Mouse (Mus musculus) kidney, embryonic 15.5 days (tissue): Measurements from ENCODE around the gene Fam117b. TPM values are rescaled to one million over a fixed set of nuclear protein-coding genes. Genes with fewer than 3 reads are reported as not detected.

Experiments used
- ATAC-seq: fragments of 200-750 bp; cut with Nextera tagmentation; replicated peaks from 2 replicates; pipeline ENCODE4 v1.8.0; 2017; ENCODE audit warnings: moderate TSS enrichment; ENCODE audit not compliant: low FRiP score
- H3K27ac ChIP-seq: fragments of 300-500 bp; sonication (generic); 2 replicates; pipeline ENCODE4 v1.5.1; 2015; ENCODE audit warnings: mild to moderate bottlenecking, inconsistent platforms
- H3K27me3 ChIP-seq: fragments of 300-500 bp; sonication (generic); 2 replicates; pipeline ENCODE4 v1.6.1; 2015; ENCODE audit warnings: inconsistent platforms
- H3K36me3 ChIP-seq: fragments of 300-500 bp; sonication (generic); 2 replicates; pipeline ENCODE4 v1.6.1; 2015; ENCODE audit warnings: inconsistent platforms
- H3K4me1 ChIP-seq: fragments of 300-500 bp; sonication (generic); 2 replicates; pipeline ENCODE4 v1.6.1; 2015; ENCODE audit warnings: inconsistent platforms
- H3K4me2 ChIP-seq: fragments of 300-500 bp; sonication (generic); 2 replicates; pipeline ENCODE4 v1.6.1; 2015; ENCODE audit warnings: moderate library complexity, mild to moderate bottlenecking, inconsistent platforms
- H3K4me3 ChIP-seq: fragments of 300-500 bp; sonication (generic); replicated peaks from 2 replicates; pipeline ENCODE4 v1.5.1; 2015; ENCODE audit warnings: mild to moderate bottlenecking, inconsistent platforms
- H3K9ac ChIP-seq: fragments of 300-500 bp; sonication (generic); 2 replicates; pipeline ENCODE4 v1.6.1; 2015; ENCODE audit warnings: mild to moderate bottlenecking, inconsistent platforms
- H3K9me3 ChIP-seq: fragments of 300-500 bp; sonication (generic); replicated peaks from 2 replicates; pipeline ENCODE4 v1.6.1; 2016; ENCODE audit warnings: inconsistent platforms
- WGBS: fragments of 180-500 bp; shearing (Covaris S2); methylation state at CpG from one replicate; pipeline ENCODE4 v1.1.7; 2015; ENCODE audit warnings: mixed read lengths; 5-methylcytosine and 5-hydroxymethylcytosine counted together
- polyA plus RNA-seq: library from polyadenylated mRNA; unstranded; fragments of >200 nt; fragmentation: Nextera tagmentation; extraction: Ambion mirVana; gene quantifications from 2 replicates; pipeline ENCODE4 v1.2.1, GENCODE M21; 2015

Gene Fam117b
- polyA plus RNA-seq = 12.1 TPM in 2 replicates

DNA sequence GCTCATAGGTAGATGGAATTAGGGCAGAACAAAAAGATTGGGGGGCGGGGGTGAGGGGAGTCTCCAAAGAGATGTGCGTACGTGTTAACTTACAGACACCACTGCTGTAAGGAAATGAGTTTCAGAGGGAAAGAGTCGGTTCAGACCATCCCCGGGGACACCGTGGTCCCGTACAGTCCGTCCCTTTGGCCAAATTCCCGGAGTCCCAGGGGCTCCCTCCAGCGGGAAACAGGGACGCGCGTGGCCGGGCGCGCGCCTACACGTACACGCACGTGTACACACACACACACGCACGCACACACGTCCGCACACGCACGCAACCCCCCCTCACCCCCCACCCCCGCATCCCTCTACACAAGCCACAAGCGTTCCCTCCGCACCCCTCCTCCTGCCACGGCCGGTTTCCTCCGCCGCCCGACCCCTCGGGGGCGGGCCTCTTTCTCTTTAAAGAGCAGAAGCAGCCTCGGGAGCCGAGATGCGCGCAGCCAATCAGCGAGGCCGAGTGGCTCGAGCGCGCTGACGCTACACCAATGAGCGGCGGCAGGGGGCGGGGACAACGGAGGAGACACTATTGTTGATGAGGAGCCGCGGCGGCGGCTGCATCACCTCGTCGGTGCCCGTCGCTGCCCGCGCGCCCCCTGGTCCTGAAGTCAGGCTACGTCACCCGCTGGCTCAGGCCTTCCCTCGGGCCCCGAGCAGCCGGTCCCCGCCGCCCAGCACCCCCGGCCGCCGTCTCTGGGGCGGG is at the start of gene Fam117b:
Gene Fam117b, plus strand, starts transcription at position 594 of the 745 bp plus-strand sequence.
- ATAC-seq = peak; percentile 97
- Histone ChIP-seq H3K4me1 (peaks cover 27% of the 10 kb centered on the region), H3K27ac (peak within 1 kb of the TSS; percentile 95), H3K27me3 (no peaks in the 10 kb centered on the region), H3K4me3 (peak within 1 kb of the TSS; percentile 98), H3K4me2 (peak within 1 kb of the TSS; percentile 72), H3K9me3 (no peaks in the 10 kb centered on the region), H3K9ac (peak within 1 kb of the TSS; percentile 98), H3K36me3 (no peaks in the 10 kb centered on the region)
- under 1% methylated on average over 72 of the region's 72 CpGs for WGBS

GRCm38 (mm10) chr1:59868041-59868440 is 44.8 kb upstream of the Fam117b start:
- Histone ChIP-seq H3K4me1 (no peaks in the 10 kb centered on the region), H3K27me3 (no peaks in the 10 kb centered on the region), H3K27ac (no peak overlapping the region), H3K9me3 (no peaks in the 10 kb centered on the region), H3K4me3 (no peak overlapping the region), H3K4me2 (no peak overlapping the region), H3K36me3 (peaks cover 65% of the 10 kb centered on the region), H3K9ac (no peak overlapping the region)
- WGBS = 93% methylated on average over 5 of the region's 5 CpGs
- no peak for ATAC-seq

- Histone ChIP-seq H3K4me2 (no peak overlapping the region), H3K9ac (no peak overlapping the region), H3K4me3 (no peak overlapping the region), H3K27ac (no peak overlapping the region), H3K9me3 (no peaks in the 10 kb centered on the region), H3K27me3 (no peaks in the 10 kb centered on the region), H3K4me1 (no peaks in the 10 kb centered on the region), H3K36me3 (peaks cover 47% of the 10 kb centered on the region)
- no peak for ATAC-seq
- 92% methylated on average over 3 of the region's 3 CpGs for WGBS
Observed at GRCm38 (mm10) chr1:59874023-59874422, 38.8 kb upstream of the Fam117b start.

GRCm38 (mm10) chr1:59878098-59878497 is 34.7 kb upstream of the Fam117b start:
- no peaks in the 10 kb centered on the region for H3K4me1 ChIP-seq
- H3K27ac ChIP-seq = no peak overlapping the region
- no peak overlapping the region for H3K4me3 ChIP-seq
- H3K4me2 ChIP-seq = no peak overlapping the region
- no peak for ATAC-seq
- H3K27me3 ChIP-seq = no peaks in the 10 kb centered on the region
- peaks cover 36% of the 10 kb centered on the region for H3K36me3 ChIP-seq
- no peaks in the 10 kb centered on the region for H3K9me3 ChIP-seq
- WGBS = 90% methylated on average over 7 of the region's 7 CpGs
- H3K9ac ChIP-seq = no peak overlapping the region

DNA sequence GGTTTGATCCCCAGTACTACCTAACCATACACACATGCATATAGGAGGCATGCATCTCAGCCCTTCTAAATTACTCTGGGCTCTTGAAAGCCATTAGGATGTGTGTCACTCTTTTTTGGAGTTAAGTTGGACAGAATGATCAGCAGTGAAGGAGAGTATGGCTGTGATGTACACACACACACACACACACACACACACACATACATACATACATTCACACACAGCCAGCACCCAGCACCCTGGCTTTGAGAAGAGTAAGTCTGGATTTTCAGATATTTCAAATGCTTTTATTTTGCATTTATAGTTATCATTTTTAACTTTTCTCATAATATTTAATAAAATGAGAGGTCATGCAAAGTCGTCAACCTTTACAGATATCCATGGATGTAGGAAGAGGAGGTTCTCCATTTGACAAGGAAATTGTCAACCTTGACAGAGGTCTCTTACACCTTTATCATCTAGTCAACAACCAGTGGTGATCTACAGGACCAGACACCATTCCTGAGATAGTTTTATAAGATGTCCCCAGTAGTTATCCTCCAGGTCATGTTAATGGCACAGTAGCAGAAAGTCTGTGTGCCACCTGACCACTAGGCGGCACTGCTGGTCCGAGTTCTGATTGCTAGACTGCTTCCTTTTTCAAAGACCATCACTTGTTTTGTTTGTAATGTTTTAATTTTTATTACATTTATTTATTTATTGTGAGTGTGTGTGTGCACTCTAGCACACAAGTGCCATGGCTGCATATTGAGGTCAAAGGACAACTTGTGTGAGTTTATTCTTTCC is 29.3 kb upstream of the Fam117b start:
- ATAC-seq = no peak
- no peak overlapping the region for H3K27ac ChIP-seq
- 34% methylated on average over 3 of the region's 3 CpGs for WGBS

DNA sequence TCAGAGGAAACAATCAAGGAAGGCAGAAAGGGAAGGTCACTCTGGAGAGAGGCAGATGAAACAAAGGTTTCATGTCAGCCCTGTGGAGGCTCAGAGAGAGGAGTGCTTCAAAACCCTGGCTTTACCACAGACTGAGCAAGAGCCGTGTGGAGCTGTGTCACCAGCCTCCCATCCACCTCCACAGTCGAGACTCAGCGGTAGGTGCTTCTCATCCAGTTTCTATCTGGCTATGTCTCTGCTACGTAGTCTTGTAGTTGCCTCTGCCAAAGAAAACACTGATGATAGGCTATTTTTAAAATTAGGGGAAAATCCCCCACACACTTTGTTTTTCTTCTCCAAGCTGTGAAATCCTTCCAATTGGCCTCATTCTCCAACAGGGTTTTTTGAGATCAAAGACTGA is 25.9 kb upstream of the Fam117b start:
- ATAC-seq = no peak
- peaks cover 11% of the 10 kb centered on the region for H3K4me1 ChIP-seq
- no peak overlapping the region for H3K4me2 ChIP-seq
- H3K9me3 ChIP-seq = no peaks in the 10 kb centered on the region
- no peaks in the 10 kb centered on the region for H3K36me3 ChIP-seq
- no peak overlapping the region for H3K27ac ChIP-seq
- no peak overlapping the region for H3K9ac ChIP-seq
- 26% methylated on average over 4 of the region's 4 CpGs for WGBS
- no peaks in the 10 kb centered on the region for H3K27me3 ChIP-seq
- no peak overlapping the region for H3K4me3 ChIP-seq

More for the DNA sequence above, 29.3 kb upstream of the Fam117b start:
- Histone ChIP-seq H3K9ac (no peak overlapping the region), H3K27me3 (no peaks in the 10 kb centered on the region), H3K4me3 (no peak overlapping the region), H3K4me1 (peaks cover 11% of the 10 kb centered on the region), H3K9me3 (no peaks in the 10 kb centered on the region), H3K36me3 (peaks cover 11% of the 10 kb centered on the region; the same call in 1 of the 2 replicates), H3K4me2 (no peak overlapping the region)

GRCm38 (mm10) chr1:59888018-59888417 is 24.8 kb upstream of the Fam117b start:
- ATAC-seq = no peak
- no peak overlapping the region for H3K9ac ChIP-seq
- no peak overlapping the region for H3K4me2 ChIP-seq
- H3K27me3 ChIP-seq = no peaks in the 10 kb centered on the region
- H3K27ac ChIP-seq = no peak overlapping the region
- no peak overlapping the region for H3K4me3 ChIP-seq
- peaks cover 11% of the 10 kb centered on the region for H3K4me1 ChIP-seq
- H3K9me3 ChIP-seq = no peaks in the 10 kb centered on the region
- H3K36me3 ChIP-seq = no peaks in the 10 kb centered on the region

- Histone ChIP-seq H3K4me3 (no peak overlapping the region), H3K27ac (no peak overlapping the region), H3K27me3 (no peaks in the 10 kb centered on the region), H3K9me3 (no peaks in the 10 kb centered on the region), H3K4me2 (no peak overlapping the region), H3K9ac (no peak overlapping the region), H3K36me3 (no peaks in the 10 kb centered on the region), H3K4me1 (peaks cover 9% of the 10 kb centered on the region)
- ATAC-seq = no peak
- 58% methylated on average over 4 of the region's 4 CpGs for WGBS
Observed at GRCm38 (mm10) chr1:59891185-59891584, 21.6 kb upstream of the Fam117b start.

DNA sequence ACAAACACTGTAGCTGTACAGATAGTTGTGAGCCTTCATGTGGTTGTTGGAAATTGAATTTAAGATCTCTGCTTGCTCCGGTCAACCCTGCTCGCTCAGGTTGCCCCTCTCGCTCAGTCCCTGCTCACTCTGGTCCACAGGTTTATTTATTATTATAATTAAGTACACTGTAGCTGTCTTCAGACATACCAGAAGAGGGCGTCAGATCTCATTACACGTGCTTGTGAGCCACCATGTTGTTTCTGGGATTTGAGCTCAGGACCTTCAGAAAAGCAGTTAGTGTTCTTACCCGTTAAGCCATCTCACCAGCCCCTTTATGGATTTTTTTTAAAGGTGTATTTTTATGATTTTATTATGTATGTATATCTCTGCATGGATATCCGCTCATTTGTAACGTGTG is 20.0 kb upstream of the Fam117b start:
- H3K36me3 ChIP-seq = no peaks in the 10 kb centered on the region
- H3K4me3 ChIP-seq = no peak overlapping the region
- no peak overlapping the region for H3K9ac ChIP-seq
- H3K27me3 ChIP-seq = no peaks in the 10 kb centered on the region
- H3K4me2 ChIP-seq = no peak overlapping the region
- H3K4me1 ChIP-seq = no peaks in the 10 kb centered on the region
- H3K9me3 ChIP-seq = no peaks in the 10 kb centered on the region
- H3K27ac ChIP-seq = no peak overlapping the region
- WGBS = 85% methylated on average over 8 of the region's 8 CpGs
- no peak for ATAC-seq

- no peak overlapping the region for H3K4me2 ChIP-seq
- ATAC-seq = no peak
- no peaks in the 10 kb centered on the region for H3K9me3 ChIP-seq
- H3K27ac ChIP-seq = no peak overlapping the region
- H3K36me3 ChIP-seq = no peaks in the 10 kb centered on the region
- no peaks in the 10 kb centered on the region for H3K27me3 ChIP-seq
- H3K4me1 ChIP-seq = no peaks in the 10 kb centered on the region
- no peak overlapping the region for H3K4me3 ChIP-seq
- 82% methylated on average over 4 of the region's 4 CpGs for WGBS
- H3K9ac ChIP-seq = no peak overlapping the region
Observed at GRCm38 (mm10) chr1:59894025-59894424, 18.8 kb upstream of the Fam117b start.

DNA sequence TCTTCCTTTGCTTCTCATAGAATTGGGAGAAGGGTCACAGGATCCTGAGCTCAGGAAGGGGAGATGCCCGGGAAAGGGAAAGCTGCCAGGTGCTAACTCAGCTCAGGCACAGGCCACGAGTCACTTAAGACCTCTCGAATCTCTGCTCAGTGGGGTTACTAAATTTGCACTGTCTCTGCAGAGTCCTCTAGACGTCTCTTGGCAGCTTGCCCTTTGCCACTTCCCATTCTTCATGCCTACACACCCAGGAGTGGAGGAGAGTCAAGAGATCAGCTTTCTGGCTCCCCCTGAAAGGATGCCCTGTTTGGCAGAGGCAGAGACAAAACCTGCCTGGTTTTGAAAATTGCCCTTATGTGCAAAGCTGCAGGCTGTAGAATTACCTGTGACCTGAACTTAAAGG is 17.4 kb upstream of the Fam117b start:
- no peak overlapping the region for H3K9ac ChIP-seq
- no peaks in the 10 kb centered on the region for H3K9me3 ChIP-seq
- no peak overlapping the region for H3K27ac ChIP-seq
- no peak overlapping the region for H3K4me2 ChIP-seq
- H3K4me1 ChIP-seq = no peaks in the 10 kb centered on the region
- 34% methylated on average over 4 of the region's 4 CpGs for WGBS
- H3K4me3 ChIP-seq = no peak overlapping the region
- H3K27me3 ChIP-seq = no peaks in the 10 kb centered on the region
- no peak for ATAC-seq
- no peaks in the 10 kb centered on the region for H3K36me3 ChIP-seq

DNA sequence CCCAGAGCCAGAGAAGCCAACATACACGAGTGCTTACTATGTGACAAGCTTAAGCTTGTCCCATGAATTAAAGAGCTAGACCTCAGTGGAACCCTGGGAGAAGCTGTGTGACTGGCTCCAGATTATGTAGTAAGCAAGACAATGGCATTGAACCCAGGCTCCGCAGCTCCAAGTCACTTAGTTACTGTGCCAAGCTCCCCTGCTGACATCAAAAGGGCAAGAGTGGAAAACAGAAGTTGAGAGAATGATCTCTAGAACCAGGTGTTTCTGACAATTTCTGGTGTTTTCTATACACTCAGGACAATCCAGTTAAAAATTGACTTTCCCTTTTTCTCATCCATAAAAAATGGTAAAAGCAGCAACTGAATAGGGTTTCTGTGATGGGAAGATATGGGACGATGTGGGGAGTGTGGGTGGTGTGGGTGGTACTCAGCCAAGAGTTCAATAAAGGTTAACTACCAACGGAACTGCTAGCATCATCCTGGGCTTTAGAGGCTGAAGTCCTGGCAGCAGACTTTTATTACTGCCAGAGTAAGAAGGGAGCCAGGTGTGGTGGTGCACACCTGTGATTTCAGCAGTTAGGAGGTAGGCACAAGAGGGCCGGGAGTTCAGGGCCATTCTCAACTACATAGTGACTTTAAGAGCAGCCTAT is 15.5 kb upstream of the Fam117b start:
- no peaks in the 10 kb centered on the region for H3K27me3 ChIP-seq
- 49% methylated on average over 5 of the region's 5 CpGs for WGBS

More for the DNA sequence above, 15.5 kb upstream of the Fam117b start:
- no peak overlapping the region for H3K4me3 ChIP-seq
- H3K4me2 ChIP-seq = no peak overlapping the region
- H3K9me3 ChIP-seq = no peaks in the 10 kb centered on the region
- no peaks in the 10 kb centered on the region for H3K36me3 ChIP-seq
- H3K27ac ChIP-seq = no peak overlapping the region
- no peak for ATAC-seq
- H3K4me1 ChIP-seq = 0 out of 2 replicates have a peak, but pooled peaks cover 4% of the 10 kb centered on the region
- no peak overlapping the region for H3K9ac ChIP-seq
